Mouse (Mus musculus): ENCODE results near the gene Slc7a8. TPM values are rescaled to one million over a fixed set of nuclear protein-coding genes. Genes with fewer than 3 reads are reported as not detected.

The Slc7a8 gene
- polyA plus RNA-seq, 1 experiment from 2014 or later, result 25.7 TPM

DNA sequence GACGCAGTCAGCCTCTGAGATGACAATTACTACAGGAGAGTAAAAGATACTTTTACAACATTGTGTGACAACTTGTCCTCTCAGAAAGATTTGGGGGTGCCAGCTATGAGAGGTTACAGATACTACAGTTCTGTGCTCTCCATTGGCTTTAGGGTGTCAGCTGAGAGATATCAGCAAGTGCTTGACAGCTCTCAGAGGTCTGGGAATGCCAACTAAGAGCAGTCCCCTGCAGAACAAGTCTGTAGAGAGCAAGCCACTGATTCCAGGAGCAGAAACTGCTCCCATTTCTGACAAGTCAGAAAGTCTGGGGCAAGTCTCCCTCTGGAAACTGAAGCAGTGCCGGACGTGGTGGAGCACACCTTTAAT lies 27.9 kb upstream of the Slc7a8 start:
- H3K27me3 ChIP-seq (ENCODE audit: insufficient read depth, low read length), result no peaks in the 10 kb centered on the region
- H3K36me3 ChIP-seq (ENCODE audit: insufficient read depth, low read length), result no peaks in the 10 kb centered on the region
- H3K4me1 ChIP-seq (replicated peaks; ENCODE audit: insufficient read depth, low read length), result no peaks in the 10 kb centered on the region
- no peaks in the 10 kb centered on the region for H3K9me3 ChIP-seq (replicated peaks; ENCODE audit: low read length)
- DNase-seq (ENCODE audit: low spot score), result no peak
- no peak for ATAC-seq (replicated peaks; ENCODE audit: low FRiP score, low read depth)
- no peak overlapping the region for H3K4me2 ChIP-seq (ENCODE audit: low read length)
- no peak overlapping the region for H3K9ac ChIP-seq (ENCODE audit: low read depth, low read length)
- WGBS, result 84% methylated on average over 3 of the region's 3 CpGs
- no peak for TF ChIP-seq CTCF (IDR thresholded peaks at IDR 0.05; ENCODE audit: low read depth)
- no peak overlapping the region for H3K27ac ChIP-seq
- no peak overlapping the region for H3K4me3 ChIP-seq (replicated peaks; ENCODE audit: low read depth, low read length)

DNA sequence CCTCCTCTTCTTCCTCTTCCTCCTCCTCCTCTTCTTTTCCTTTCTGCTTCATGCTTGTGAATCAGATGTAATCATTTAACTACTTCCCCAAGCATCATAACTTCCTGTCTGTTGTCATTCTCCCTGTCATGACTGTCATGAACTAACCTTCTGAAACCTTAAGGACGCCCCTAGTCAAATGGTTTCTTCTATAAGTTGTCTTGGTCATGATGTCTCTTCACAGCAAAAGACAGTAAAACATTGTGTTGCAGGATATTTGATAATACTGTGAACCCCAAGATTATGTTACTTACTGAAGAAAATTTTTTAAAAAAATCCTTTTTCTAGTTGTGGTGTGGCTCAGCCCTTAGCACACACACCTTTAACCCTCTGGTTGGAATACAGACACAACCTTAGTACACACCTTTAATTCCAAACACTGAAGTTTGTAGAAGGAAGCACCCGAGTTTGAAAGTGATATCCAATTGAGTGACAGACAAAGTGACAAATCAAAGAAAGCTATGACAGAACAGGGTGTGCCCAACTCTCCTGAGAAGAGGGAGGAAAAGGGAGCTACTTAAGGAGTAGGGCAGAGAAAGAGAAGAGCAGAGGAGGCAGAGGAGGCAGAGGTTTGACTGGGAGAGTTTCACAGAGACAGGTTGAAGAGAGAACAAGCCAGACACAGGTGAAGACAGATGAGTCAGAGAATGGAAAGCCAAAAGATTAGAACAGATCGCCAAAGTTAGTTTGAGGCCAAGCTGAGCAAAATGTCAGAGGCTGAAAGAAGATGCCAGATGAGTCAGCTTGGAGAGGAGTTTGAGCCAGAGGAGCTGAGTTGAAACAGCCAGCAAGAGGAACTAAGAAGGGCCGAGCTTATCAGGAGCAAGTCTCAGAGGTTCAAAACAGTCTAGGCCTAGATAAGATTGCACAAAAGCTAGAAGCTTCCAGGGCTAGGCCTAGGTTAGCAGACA lies 27.2 kb upstream of the Slc7a8 start:
- no peak overlapping the region for H3K4me3 ChIP-seq (replicated peaks; ENCODE audit: low read depth, low read length)
- TF ChIP-seq CTCF (IDR thresholded peaks at IDR 0.05; ENCODE audit: low read depth), result no peak
- no peak overlapping the region for H3K27ac ChIP-seq
- ATAC-seq (replicated peaks; ENCODE audit: low FRiP score, low read depth) (no peak), DNase-seq (ENCODE audit: low spot score) (no peak)
- WGBS, result 73% methylated on average over 4 of the region's 4 CpGs
- H3K4me2 ChIP-seq (ENCODE audit: low read length), result no peak overlapping the region
- H3K27me3 ChIP-seq (ENCODE audit: insufficient read depth, low read length), result no peaks in the 10 kb centered on the region
- no peak overlapping the region for H3K9ac ChIP-seq (ENCODE audit: low read depth, low read length)
- H3K9me3 ChIP-seq (replicated peaks; ENCODE audit: low read length), result no peaks in the 10 kb centered on the region
- H3K4me1 ChIP-seq (replicated peaks; ENCODE audit: insufficient read depth, low read length), result no peaks in the 10 kb centered on the region
- no peaks in the 10 kb centered on the region for H3K36me3 ChIP-seq (ENCODE audit: insufficient read depth, low read length)

- no peak overlapping the region for H3K9ac ChIP-seq (ENCODE audit: low read depth, low read length)
- DNase-seq (ENCODE audit: low spot score) (no peak), ATAC-seq (replicated peaks; ENCODE audit: low FRiP score, low read depth) (no peak)
- no peaks in the 10 kb centered on the region for H3K27me3 ChIP-seq (ENCODE audit: insufficient read depth, low read length)
- no peaks in the 10 kb centered on the region for H3K9me3 ChIP-seq (replicated peaks; ENCODE audit: low read length)
- H3K4me2 ChIP-seq (ENCODE audit: low read length), result no peak overlapping the region
- H3K36me3 ChIP-seq (ENCODE audit: insufficient read depth, low read length), result no peaks in the 10 kb centered on the region
- H3K4me1 ChIP-seq (replicated peaks; ENCODE audit: insufficient read depth, low read length), result no peaks in the 10 kb centered on the region
- H3K4me3 ChIP-seq (replicated peaks; ENCODE audit: low read depth, low read length), result no peak overlapping the region
- H3K27ac ChIP-seq, result no peak overlapping the region
- 67% methylated on average over 4 of the region's 4 CpGs for WGBS
- TF ChIP-seq CTCF (IDR thresholded peaks at IDR 0.05; ENCODE audit: low read depth), result no peak
Observed at GRCm38 (mm10) chr14:54806124-54806523, 24.4 kb upstream of the Slc7a8 start.

- 63% methylated on average over 4 of the region's 4 CpGs for WGBS
- no peak overlapping the region for H3K27ac ChIP-seq
- H3K36me3 ChIP-seq (ENCODE audit: insufficient read depth, low read length), result no peaks in the 10 kb centered on the region
- no peak overlapping the region for H3K9ac ChIP-seq (ENCODE audit: low read depth, low read length)
- DNase-seq (ENCODE audit: low spot score), result no peak
- no peaks in the 10 kb centered on the region for H3K27me3 ChIP-seq (ENCODE audit: insufficient read depth, low read length)
- ATAC-seq (replicated peaks; ENCODE audit: low FRiP score, low read depth), result no peak
- TF ChIP-seq CTCF (IDR thresholded peaks at IDR 0.05; ENCODE audit: low read depth), result no peak
- H3K9me3 ChIP-seq (replicated peaks; ENCODE audit: low read length), result no peaks in the 10 kb centered on the region
- no peak overlapping the region for H3K4me2 ChIP-seq (ENCODE audit: low read length)
- H3K4me3 ChIP-seq (replicated peaks; ENCODE audit: low read depth, low read length), result no peak overlapping the region
- H3K4me1 ChIP-seq (replicated peaks; ENCODE audit: insufficient read depth, low read length), result no peaks in the 10 kb centered on the region
Observed at GRCm38 (mm10) chr14:54802428-54802827, 20.7 kb upstream of the Slc7a8 start.

DNA sequence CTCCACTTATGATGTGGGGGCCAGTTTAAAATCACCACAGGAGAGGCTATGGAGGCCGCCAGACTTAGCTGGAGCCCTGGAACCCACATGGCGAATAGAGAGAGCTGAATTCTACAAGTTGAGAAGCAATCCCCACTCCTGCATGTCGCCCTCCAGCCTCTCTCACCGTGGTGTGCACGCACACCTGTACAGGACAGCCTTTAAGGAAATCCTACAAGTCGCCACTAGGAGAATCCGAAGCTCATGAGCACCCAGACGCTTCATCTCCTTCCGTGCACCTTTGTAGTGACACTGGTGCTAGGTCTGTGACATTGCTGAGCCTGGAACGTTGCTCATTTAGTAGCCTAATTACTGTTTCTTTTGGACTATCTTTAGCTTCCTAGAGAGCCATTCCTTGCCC lies 17.9 kb upstream of the Slc7a8 start:
- H3K4me3 ChIP-seq (replicated peaks; ENCODE audit: low read depth, low read length), result no peak overlapping the region
- WGBS, result 60% methylated on average over 10 of the region's 10 CpGs
- H3K9ac ChIP-seq (ENCODE audit: low read depth, low read length), result no peak overlapping the region
- H3K36me3 ChIP-seq (ENCODE audit: insufficient read depth, low read length), result no peaks in the 10 kb centered on the region
- peak; percentile 30; the same call in 1 of the 2 replicates for TF ChIP-seq CTCF (IDR thresholded peaks at IDR 0.05; ENCODE audit: low read depth)
- H3K27ac ChIP-seq, result no peak overlapping the region
- no peaks in the 10 kb centered on the region for H3K9me3 ChIP-seq (replicated peaks; ENCODE audit: low read length)
- no peaks in the 10 kb centered on the region for H3K27me3 ChIP-seq (ENCODE audit: insufficient read depth, low read length)
- DNase-seq (ENCODE audit: low spot score) (no peak), ATAC-seq (replicated peaks; ENCODE audit: low FRiP score, low read depth) (no peak)
- H3K4me1 ChIP-seq (replicated peaks; ENCODE audit: insufficient read depth, low read length), result no peaks in the 10 kb centered on the region
- H3K4me2 ChIP-seq (ENCODE audit: low read length), result no peak overlapping the region

- ATAC-seq (replicated peaks; ENCODE audit: low FRiP score, low read depth), result no peak
- Histone ChIP-seq H3K27ac (no peak overlapping the region), H3K27me3 (ENCODE audit: insufficient read depth, low read length) (no peaks in the 10 kb centered on the region), H3K36me3 (ENCODE audit: insufficient read depth, low read length) (no peaks in the 10 kb centered on the region), H3K9me3 (replicated peaks; ENCODE audit: low read length) (no peaks in the 10 kb centered on the region), H3K9ac (ENCODE audit: low read depth, low read length) (no peak overlapping the region), H3K4me3 (replicated peaks; ENCODE audit: low read depth, low read length) (no peak overlapping the region), H3K4me1 (replicated peaks; ENCODE audit: insufficient read depth, low read length) (no peaks in the 10 kb centered on the region), H3K4me2 (ENCODE audit: low read length) (no peak overlapping the region)
- DNase-seq (ENCODE audit: low spot score), result no peak
- 86% methylated on average over 15 of the region's 15 CpGs for WGBS
- TF ChIP-seq CTCF (IDR thresholded peaks at IDR 0.05; ENCODE audit: low read depth), result no peak
Observed at GRCm38 (mm10) chr14:54796760-54797159, 15.0 kb upstream of the Slc7a8 start.

Measured in kidney, postnatal 0 days (tissue).